Mouse (Mus musculus) MEL (cell line): ENCODE results near the gene Olfr361. TPM values are rescaled to one million over a fixed set of nuclear protein-coding genes. Genes with fewer than 3 reads are reported as not detected.
"Not testable (repeated sequence)": the region's sequence is repeated elsewhere in the genome, so short reads cannot be mapped to it uniquely, and the experiment has no call there.

Experiments
- DNase-seq: peaks from one replicate; pipeline ENCODE4 v3.0.0; 2011; ENCODE audit warnings: low read depth, low spot score
- H3K27ac ChIP-seq: 2 replicates; pipeline ENCODE4 v1.5.1; 2012; ENCODE audit warnings: low read depth, mild to moderate bottlenecking, control low read depth, low read length, moderate library complexity; ENCODE audit not compliant: control insufficient read depth
- H3K27me3 ChIP-seq, 2 experiments: fragments of 150-350 bp in 1 of 2; sonication (generic) in 1 of 2; 2 replicates each; pipeline ENCODE4 v1.6.1; 2012; ENCODE audit warnings: low read length in 2 of 2, mild to moderate bottlenecking in 2 of 2, improper control_type of control experiment in 1 of 2, moderate library complexity in 1 of 2; ENCODE audit not compliant: insufficient read depth in 2 of 2, control insufficient read depth in 1 of 2
- H3K36me3 ChIP-seq, 2 experiments: 2 replicates each; pipeline ENCODE4 v1.6.1; 2012 to 2014; ENCODE audit warnings: low read length in 2 of 2, improper control_type of control experiment in 1 of 2, inconsistent platforms in 1 of 2, mild to moderate bottlenecking in 1 of 2; ENCODE audit not compliant: insufficient read depth in 2 of 2, control insufficient read depth in 1 of 2
- H3K4me1 ChIP-seq, 2 experiments: fragments of 150-350 bp in 1 of 2; sonication (generic) in 1 of 2; 2 replicates each; pipeline ENCODE4 v1.6.1; 2012; ENCODE audit warnings: low read length in 2 of 2, improper control_type of control experiment in 1 of 2, mild to moderate bottlenecking in 1 of 2; ENCODE audit not compliant: insufficient read depth in 2 of 2, control insufficient read depth in 1 of 2
- H3K4me3 ChIP-seq, 2 experiments: fragments of 150-350 bp in 1 of 2; sonication (generic) in 1 of 2; 2 replicates each; pipeline ENCODE4 v1.5.1; 2012; ENCODE audit warnings: low read depth in 2 of 2, low read length in 2 of 2, mild to moderate bottlenecking in 2 of 2, moderate library complexity in 2 of 2, control low read depth in 1 of 2, improper control_type of control experiment in 1 of 2; ENCODE audit not compliant: control insufficient read depth in 1 of 2, insufficient read depth in 1 of 2
- H3K79me2 ChIP-seq: 2 replicates; pipeline ENCODE4 v1.6.1; 2012; ENCODE audit warnings: mild to moderate bottlenecking, low read length, moderate library complexity; ENCODE audit not compliant: control insufficient read depth, poor library complexity, insufficient read depth
- H3K9ac ChIP-seq: 2 replicates; pipeline ENCODE4 v1.6.1; 2012; ENCODE audit warnings: low read depth, mild to moderate bottlenecking, control low read depth, low read length, moderate library complexity; ENCODE audit not compliant: control insufficient read depth, poor library complexity, severe bottlenecking
- H3K9me3 ChIP-seq: fragments of 150-350 bp; sonication (generic); replicated peaks from 2 replicates; pipeline ENCODE4 v1.6.1; 2012; ENCODE audit warnings: mild to moderate bottlenecking, low read length, improper control_type of control experiment, moderate library complexity; ENCODE audit not compliant: insufficient read depth
- BHLHE40 ChIP-seq: IDR thresholded peaks from 2 replicates; pipeline ENCODE4 v1.6.1; 2012; ENCODE audit warnings: low read depth, mild to moderate bottlenecking, inconsistent platforms, low read length, improper control_type of control experiment, borderline replicate concordance
- CHD1 ChIP-seq: IDR thresholded peaks from 2 replicates; pipeline ENCODE4 v1.6.1; 2012; ENCODE audit warnings: low read depth, mild to moderate bottlenecking, inconsistent platforms, low read length, improper control_type of control experiment
- CHD2 ChIP-seq: IDR thresholded peaks from 2 replicates; pipeline ENCODE4 v1.6.1; 2011; ENCODE audit warnings: low read length, improper control_type of control experiment
- CTCF ChIP-seq, 3 experiments: IDR thresholded peaks in 2 of 3; conservative IDR thresholded peaks in 1 of 3; 2 replicates each; pipeline ENCODE4 v1.5.1; 2011 to 2012; ENCODE audit warnings: low read length in 3 of 3, low read depth in 2 of 3, mild to moderate bottlenecking in 2 of 3, improper control_type of control experiment in 1 of 3, inconsistent platforms in 1 of 3, mixed read lengths in 1 of 3, moderate library complexity in 1 of 3; ENCODE audit not compliant: control insufficient read depth in 1 of 3, insufficient read depth in 1 of 3, poor library complexity in 1 of 3, severe bottlenecking in 1 of 3
- E2F4 ChIP-seq: IDR thresholded peaks from 2 replicates; pipeline ENCODE4 v1.6.1; 2011; ENCODE audit warnings: low read depth, low read length, improper control_type of control experiment, borderline replicate concordance
- ELF1 ChIP-seq: IDR thresholded peaks from 2 replicates; pipeline ENCODE4 v1.6.1; 2014; ENCODE audit warnings: low read depth, mild to moderate bottlenecking, inconsistent platforms, low read length, improper control_type of control experiment, moderate library complexity
- GATA1 ChIP-seq: IDR thresholded peaks from 2 replicates; pipeline ENCODE4 v1.6.1; 2011; ENCODE audit warnings: low read depth, low read length, improper control_type of control experiment
- JUND ChIP-seq: IDR thresholded peaks from 2 replicates; pipeline ENCODE4 v1.6.1; 2011; ENCODE audit warnings: low read depth, mild to moderate bottlenecking, improper control_type of control experiment, low read length
- MAFK ChIP-seq: IDR thresholded peaks from 2 replicates; pipeline ENCODE4 v1.6.1; 2011; ENCODE audit warnings: low read depth, mild to moderate bottlenecking, low read length, improper control_type of control experiment, borderline replicate concordance
- MAX ChIP-seq: IDR thresholded peaks from 2 replicates; pipeline ENCODE4 v1.6.1; 2011; ENCODE audit warnings: low read length, improper control_type of control experiment
- MAZ ChIP-seq: IDR thresholded peaks from 2 replicates; pipeline ENCODE4 v1.6.1; 2012; ENCODE audit warnings: low read depth, mild to moderate bottlenecking, inconsistent platforms, low read length, improper control_type of control experiment
- MEF2A ChIP-seq: IDR thresholded peaks from 2 replicates; pipeline ENCODE4 v1.6.1; 2014; ENCODE audit warnings: low read depth, mild to moderate bottlenecking, inconsistent platforms, low read length, improper control_type of control experiment; ENCODE audit not compliant: poor library complexity, insufficient replicate concordance, severe bottlenecking; ENCODE audit errors: extremely low read depth
- MXI1 ChIP-seq: IDR thresholded peaks from 2 replicates; pipeline ENCODE4 v1.6.1; 2011; ENCODE audit warnings: mild to moderate bottlenecking, low read depth, low read length, improper control_type of control experiment
- MYB ChIP-seq: IDR thresholded peaks from 2 replicates; pipeline ENCODE4 v1.6.1; 2011; ENCODE audit warnings: mild to moderate bottlenecking, low read depth, low read length, improper control_type of control experiment
- NELFE ChIP-seq: IDR thresholded peaks from 2 replicates; pipeline ENCODE4 v1.6.1; 2011; ENCODE audit warnings: low read depth, low read length, improper control_type of control experiment
- POLR2A ChIP-seq, 2 experiments: IDR thresholded peaks; 2 replicates each; pipeline ENCODE4 v1.6.1; 2011 to 2012; ENCODE audit warnings: low read length in 2 of 2, mild to moderate bottlenecking in 2 of 2, control low read depth in 1 of 2, improper control_type of control experiment in 1 of 2, low read depth in 1 of 2, moderate library complexity in 1 of 2; ENCODE audit not compliant: control insufficient read depth in 1 of 2, insufficient read depth in 1 of 2, poor library complexity in 1 of 2
- POLR2AphosphoS5 ChIP-seq: IDR thresholded peaks from 2 replicates; pipeline ENCODE4 v1.6.1; 2012; ENCODE audit warnings: low read depth, borderline replicate concordance, mild to moderate bottlenecking, inconsistent platforms, low read length, moderate library complexity, mixed read lengths
- SIN3A ChIP-seq: IDR thresholded peaks from 2 replicates; pipeline ENCODE4 v1.6.1; 2012; ENCODE audit warnings: low read length, improper control_type of control experiment, inconsistent platforms
- SMC3 ChIP-seq: IDR thresholded peaks from 2 replicates; pipeline ENCODE4 v1.6.1; 2011; ENCODE audit warnings: low read depth, low read length, improper control_type of control experiment
- TBP ChIP-seq: IDR thresholded peaks from 2 replicates; pipeline ENCODE4 v1.8.0; 2011; ENCODE audit warnings: low read depth, low read length, improper control_type of control experiment
- UBTF ChIP-seq: IDR thresholded peaks from 2 replicates; pipeline ENCODE4 v1.6.1; 2012; ENCODE audit warnings: low read depth, mild to moderate bottlenecking, inconsistent platforms, low read length, improper control_type of control experiment, moderate library complexity, borderline replicate concordance; ENCODE audit not compliant: insufficient read depth
- ZC3H11A ChIP-seq: IDR thresholded peaks from 2 replicates; pipeline ENCODE4 v1.6.1; 2012; ENCODE audit warnings: low read depth, mild to moderate bottlenecking, inconsistent platforms, low read length, improper control_type of control experiment
- ZKSCAN1 ChIP-seq: IDR thresholded peaks from 2 replicates; pipeline ENCODE4 v1.6.1; 2012; ENCODE audit warnings: low read depth, mild to moderate bottlenecking, inconsistent platforms, low read length, improper control_type of control experiment, moderate library complexity
- ZMIZ1 ChIP-seq: IDR thresholded peaks from 2 replicates; pipeline ENCODE4 v1.6.1; 2012; ENCODE audit warnings: low read depth, mild to moderate bottlenecking, inconsistent platforms, low read length, improper control_type of control experiment, moderate library complexity
- polyA plus RNA-seq, 2 experiments: library from polyadenylated mRNA; stranded (reverse) in 1 of 2; unstranded in 1 of 2; fragments of >175 nt in 1 of 2; fragments of >200 nt in 1 of 2; gene quantifications; 2 replicates each; pipeline versions ENCODE4 v1.2.1 to v1.2.4; 2012; ENCODE audit warnings: low replicate concordance in 2 of 2, low read depth in 1 of 2; ENCODE audit not compliant: insufficient read length in 2 of 2, insufficient read depth in 1 of 2, missing spikeins in 1 of 2
- total RNA-seq: library from RNA; depleted of rRNA; stranded (reverse); fragments of 300-350 nt; gene quantifications from 2 replicates; pipeline ENCODE4 v1.2.3, GENCODE M21; 2012; rRNA removed

Gene Olfr361
- total RNA-seq, result not detected in 2 replicates
- not detected for polyA plus RNA-seq

DNA sequence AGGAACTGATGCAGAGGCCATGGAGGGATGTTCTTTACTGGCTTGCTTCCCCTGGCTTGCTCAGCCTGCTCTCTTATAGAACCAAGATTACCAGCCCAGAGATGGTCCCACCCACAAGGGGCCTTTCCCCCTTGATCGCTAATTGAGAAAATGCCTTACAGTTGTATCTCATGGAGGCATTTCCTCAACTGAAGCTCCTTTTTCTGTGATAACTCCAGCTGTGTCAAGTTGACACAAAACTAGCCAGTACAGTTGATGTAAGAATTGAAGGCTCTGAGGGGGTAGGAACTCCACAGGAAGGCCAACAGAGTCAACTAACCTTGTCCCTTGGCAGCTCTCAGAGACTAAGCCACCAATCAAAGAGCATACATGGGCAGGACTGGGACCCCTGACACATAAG, at the start of gene Olfr361:
Olfr361 (minus strand) TSS at position 101 of the 400 bp plus-strand sequence.
- not testable (repeated sequence) for H3K27ac ChIP-seq, H3K36me3 ChIP-seq, H3K9ac ChIP-seq, H3K27me3 ChIP-seq, H3K4me1 ChIP-seq, H3K4me3 ChIP-seq, DNase-seq, H3K79me2 ChIP-seq, H3K9me3 ChIP-seq

DNA sequence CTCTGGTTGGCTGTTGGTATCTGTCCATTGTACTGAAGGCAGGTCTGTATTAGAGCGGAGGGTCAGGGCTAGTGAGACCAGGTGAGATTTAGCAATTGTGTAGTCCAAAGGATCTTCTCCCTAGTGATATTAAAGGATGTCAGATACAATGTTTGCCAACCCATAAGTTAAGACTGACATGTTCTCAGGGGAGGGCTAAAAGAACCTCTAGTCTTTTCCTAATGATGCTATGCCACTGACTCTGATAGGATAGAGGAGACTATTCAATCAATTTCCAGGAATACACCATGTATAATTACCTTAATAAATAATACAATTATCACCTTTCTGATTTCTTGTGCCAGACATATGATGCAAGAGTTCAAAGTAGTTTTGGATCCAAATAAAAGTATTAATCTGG, 28.7 kb upstream of the Olfr361 start, which contains the start of gene Olfr362:
Olfr362 (minus strand) TSS at position 101 of the 400 bp plus-strand sequence.
- H3K79me2 ChIP-seq, result no peaks in the 10 kb centered on the region
- no peak within 1 kb of the TSS for H3K4me3 ChIP-seq
- H3K4me1 ChIP-seq, result no peaks in the 10 kb centered on the region
- no peaks in the 10 kb centered on the region for H3K36me3 ChIP-seq
- H3K9ac ChIP-seq, result no peak within 1 kb of the TSS
- H3K9me3 ChIP-seq, result no peaks in the 10 kb centered on the region
- no peaks in the 10 kb centered on the region for H3K27me3 ChIP-seq
- no peak within 1 kb of the TSS for H3K27ac ChIP-seq
- TF ChIP-seq SMC3 (no peak), ZC3H11A (no peak), MEF2A (no peak), ZMIZ1 (no peak), CHD2 (no peak), CHD1 (no peak), GATA1 (no peak), SIN3A (no peak)
- no peak for DNase-seq

DNA sequence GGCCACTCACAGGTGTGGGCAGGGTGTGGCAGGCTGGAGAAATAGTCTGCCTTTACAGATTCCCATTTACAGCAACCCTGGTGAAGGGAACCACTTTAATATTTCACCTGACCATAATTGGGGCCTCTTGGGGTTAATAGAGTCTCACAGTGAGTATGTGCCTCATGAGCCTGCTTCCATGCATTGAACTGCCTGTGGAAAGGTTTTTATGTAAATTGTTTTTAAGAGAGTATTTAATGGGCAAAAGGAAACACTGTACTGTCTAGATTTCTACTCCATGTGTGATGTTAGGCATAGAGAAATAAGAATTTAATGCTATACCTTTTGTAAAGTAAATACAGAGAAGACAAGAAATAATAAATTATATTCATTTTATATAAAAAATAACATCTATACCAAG, 23.6 kb downstream of the Olfr361 start, which contains the start of gene Olfr360:
Olfr360 (plus strand) TSS at position 301 of the 400 bp plus-strand sequence.
- no peak within 1 kb of the TSS for H3K9ac ChIP-seq
- H3K27me3 ChIP-seq, result no peaks in the 10 kb centered on the region
- DNase-seq, result no peak
- TF ChIP-seq MAFK (no peak), POLR2AphosphoS5 (no peak), BHLHE40 (no peak), JUND (no peak), POLR2A (IDR thresholded peaks at IDR 0.05; ENCODE audit: control insufficient read depth in 1 of 2, insufficient read depth in 1 of 2, low read depth in 1 of 2, low read length in 2 of 2, poor library complexity in 1 of 2) (no peak), TBP (no peak), CTCF (IDR thresholded peaks at IDR 0.05 in 2 of 3, conservative IDR thresholded peaks at IDR 0.05 in 1 of 3; ENCODE audit: control insufficient read depth in 1 of 3, insufficient read depth in 1 of 3, low read depth in 2 of 3, low read length in 3 of 3, poor library complexity in 1 of 3, severe bottlenecking in 1 of 3) (no peak), SIN3A (no peak), MAX (no peak), UBTF (no peak), MXI1 (no peak), MAZ (no peak), MYB (no peak), ZKSCAN1 (no peak), NELFE (no peak), ELF1 (no peak), E2F4 (no peak)
- no peak within 1 kb of the TSS for H3K27ac ChIP-seq
- H3K36me3 ChIP-seq, result no peaks in the 10 kb centered on the region
- H3K4me3 ChIP-seq, result no peak within 1 kb of the TSS
- H3K79me2 ChIP-seq, result no peaks in the 10 kb centered on the region
- no peaks in the 10 kb centered on the region for H3K9me3 ChIP-seq
- H3K4me1 ChIP-seq, result no peaks in the 10 kb centered on the region
